ENCODE assay signal across 19 mouse cellular contexts in the genomic region with DNA sequence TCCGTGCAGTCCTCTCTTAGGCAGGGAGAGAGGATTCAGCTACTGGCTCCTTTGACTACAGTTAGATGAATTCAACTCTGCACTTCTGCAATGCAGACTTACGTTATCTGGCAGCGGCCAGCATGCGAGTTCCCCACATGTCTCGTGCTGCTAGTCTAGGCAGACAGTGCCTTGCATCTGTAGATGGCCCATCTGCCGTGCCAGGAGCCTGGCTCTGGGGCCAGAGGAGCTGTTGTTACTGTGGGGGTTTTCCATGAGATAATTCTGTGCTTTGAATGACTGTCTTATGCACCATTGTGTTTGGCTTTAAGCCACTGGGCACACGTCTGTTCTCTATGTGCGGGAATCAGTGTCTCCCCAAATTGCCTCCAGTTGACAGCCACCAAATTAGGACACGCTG.
DNase-seq lines count a peak whose midpoint lies in the region; ATAC-seq and TF ChIP-seq lines count a peak whose summit lies in the region.
"Had no signal": no experiment of that assay in that cellular context is flagged by ENCODE, and none has a peak within 500 bp of the region (broad histone marks: within the 10 kb centered on the region; RNA-seq: fewer than 3 reads in every experiment).

No protein-coding gene starts in this region.

- H3K4me1 ChIP-seq in midbrain, embryonic 11.5 days (ENCODE audit: control insufficient read depth, insufficient read depth, low read length) = peaks cover 2% of the 10 kb centered on the region; the same call in 1 of the 2 replicates
- peaks cover 18% of the 10 kb centered on the region for H3K4me1 ChIP-seq in midbrain, embryonic 13.5 days (replicated peaks)
- H3K4me1 ChIP-seq in forebrain, postnatal 0 days (ENCODE audit: insufficient read depth) = no peaks in the 10 kb centered on the region
- H3K4me1 ChIP-seq in midbrain, postnatal 0 days (ENCODE audit: insufficient read depth, low read length) = no peaks in the 10 kb centered on the region
- H3K4me1 ChIP-seq: stomach, embryonic 15.5 days had no signal

- H3K36me3 ChIP-seq in midbrain, embryonic 11.5 days (ENCODE audit: control insufficient read depth, insufficient read depth, low read length) = no peaks in the 10 kb centered on the region
- no peaks in the 10 kb centered on the region for H3K36me3 ChIP-seq in midbrain, embryonic 13.5 days
- H3K36me3 ChIP-seq in forebrain, postnatal 0 days (ENCODE audit: insufficient read depth) = no peaks in the 10 kb centered on the region
- no peaks in the 10 kb centered on the region for H3K36me3 ChIP-seq in midbrain, postnatal 0 days (ENCODE audit: insufficient read depth, low read length)
- H3K36me3 ChIP-seq: embryonic facial prominence, embryonic 13.5 days; stomach, embryonic 15.5 days had no signal

- ATAC-seq in frontal cortex, adult (ENCODE audit: low TSS enrichment) = peak; percentile 65; the same call in 1 of the 2 replicates
- ATAC-seq in midbrain, embryonic 11.5 days (ENCODE audit: low FRiP score) = 0 out of 2 replicates have a peak, but pooled peaks have one; percentile 38
- ATAC-seq in midbrain, embryonic 13.5 days = no peak
- ATAC-seq in forebrain, postnatal 0 days = peak; percentile 58
- ATAC-seq in midbrain, postnatal 0 days (ENCODE audit: low FRiP score) = no peak

- DNase-seq in frontal cortex, postnatal 25 days (ENCODE audit: low spot score in 2 of 2) = no peak
- DNase-seq in midbrain, embryonic 11.5 days (ENCODE audit: low spot score, missing footprints) = no peak
- DNase-seq in forebrain, postnatal 0 days = no peak
- peak; percentile 58 for DNase-seq in midbrain, postnatal 0 days (ENCODE audit: low spot score)
- no peak for DNase-seq in spleen, adult 18-20 months
- DNase-seq: cerebellum, adult 9-10 months; gastrocnemius, postnatal 36 days; kidney, adult 2 months; kidney, postnatal 10 days; lung, adult 18-20 months; lung, postnatal 14 days; right cerebral cortex, postnatal 25 days; thymus, adult 2 months had no signal

- H3K9me3 ChIP-seq in midbrain, embryonic 11.5 days (ENCODE audit: control insufficient read depth, low read length) = no peaks in the 10 kb centered on the region
- H3K9me3 ChIP-seq in midbrain, embryonic 13.5 days = no peaks in the 10 kb centered on the region
- no peaks in the 10 kb centered on the region for H3K9me3 ChIP-seq in forebrain, postnatal 0 days (ENCODE audit: low read length)
- H3K9me3 ChIP-seq in midbrain, postnatal 0 days (ENCODE audit: low read length) = no peaks in the 10 kb centered on the region
- H3K9me3 ChIP-seq: embryonic facial prominence, embryonic 13.5 days; stomach, embryonic 15.5 days had no signal

- WGBS in midbrain, embryonic 11.5 days = 75% methylated on average over 9 of the region's 9 CpGs
- 54% methylated on average over 9 of the region's 9 CpGs for WGBS in midbrain, embryonic 13.5 days
- 45% methylated on average over 9 of the region's 9 CpGs for WGBS in forebrain, postnatal 0 days
- WGBS in midbrain, postnatal 0 days = 55% methylated on average over 9 of the region's 9 CpGs

- H3K4me3 ChIP-seq in midbrain, embryonic 11.5 days (ENCODE audit: low read depth, low read length) = no peak overlapping the region
- H3K4me3 ChIP-seq in midbrain, embryonic 13.5 days (replicated peaks) = no peak overlapping the region
- no peak overlapping the region for H3K4me3 ChIP-seq in forebrain, postnatal 0 days (ENCODE audit: low read depth, low read length)
- no peak overlapping the region for H3K4me3 ChIP-seq in midbrain, postnatal 0 days (ENCODE audit: low read depth, low read length)
- H3K4me3 ChIP-seq: embryonic facial prominence, embryonic 13.5 days; myocyte; stomach, embryonic 15.5 days had no signal

- no peak overlapping the region for H3K27ac ChIP-seq in midbrain, embryonic 11.5 days (ENCODE audit: low read depth, low read length)
- H3K27ac ChIP-seq in midbrain, embryonic 13.5 days = no peak overlapping the region
- H3K27ac ChIP-seq in forebrain, postnatal 0 days (ENCODE audit: low read depth, low read length) = no peak overlapping the region
- H3K27ac ChIP-seq in midbrain, postnatal 0 days (ENCODE audit: low read depth, low read length) = no peak overlapping the region
- H3K27ac ChIP-seq: embryonic facial prominence, embryonic 13.5 days; stomach, embryonic 15.5 days had no signal

- no peaks in the 10 kb centered on the region for H3K27me3 ChIP-seq in midbrain, embryonic 11.5 days (ENCODE audit: control insufficient read depth, insufficient read depth, low read length)
- H3K27me3 ChIP-seq in midbrain, embryonic 13.5 days = no peaks in the 10 kb centered on the region
- H3K27me3 ChIP-seq in forebrain, postnatal 0 days (ENCODE audit: insufficient read depth, low read length) = no peaks in the 10 kb centered on the region
- no peaks in the 10 kb centered on the region for H3K27me3 ChIP-seq in midbrain, postnatal 0 days (ENCODE audit: insufficient read depth, low read length)
- H3K27me3 ChIP-seq: embryonic facial prominence, embryonic 13.5 days; stomach, embryonic 15.5 days had no signal

- H3K9ac ChIP-seq in midbrain, embryonic 11.5 days (ENCODE audit: low read length) = no peak overlapping the region
- no peak overlapping the region for H3K9ac ChIP-seq in midbrain, embryonic 13.5 days (replicated peaks)
- H3K9ac ChIP-seq in forebrain, postnatal 0 days = no peak overlapping the region
- no peak overlapping the region for H3K9ac ChIP-seq in midbrain, postnatal 0 days (replicated peaks; ENCODE audit: low read length, poor library complexity, severe bottlenecking)
- H3K9ac ChIP-seq: embryonic facial prominence, embryonic 13.5 days; stomach, embryonic 15.5 days had no signal

- no peak for TF ChIP-seq CTCF in forebrain, postnatal 0 days (IDR thresholded peaks at IDR 0.05; ENCODE audit: low read depth)
- no peak for TF ChIP-seq CTCF in midbrain, postnatal 0 days (IDR thresholded peaks at IDR 0.05)

- H3K4me2 ChIP-seq in midbrain, embryonic 11.5 days = no peak overlapping the region
- no peak overlapping the region for H3K4me2 ChIP-seq in midbrain, embryonic 13.5 days (replicated peaks)
- H3K4me2 ChIP-seq in forebrain, postnatal 0 days (ENCODE audit: low read depth) = no peak overlapping the region
- H3K4me2 ChIP-seq in midbrain, postnatal 0 days (ENCODE audit: low read depth, low read length, poor library complexity, severe bottlenecking) = no peak overlapping the region
- H3K4me2 ChIP-seq: embryonic facial prominence, embryonic 13.5 days; liver, embryonic 11.5 days; stomach, embryonic 15.5 days had no signal

Comparison
In these comparisons a context has a peak if more than half of its experiments do, and no peak if none do; other contexts are left out.
1. ATAC-seq: peak in frontal cortex, adult (single experiment), midbrain, embryonic 11.5 days (single experiment) and forebrain, postnatal 0 days (single experiment); none in midbrain, embryonic 13.5 days (single experiment) and midbrain, postnatal 0 days (single experiment).